Mouse (Mus musculus) T-helper 2 cell (primary cell): ENCODE measurements around the gene Sox12.
"Not testable (repeated sequence)": the region's sequence is repeated elsewhere in the genome, so short reads cannot be mapped to it uniquely, and the experiment has no call there.

ENCODE experiments used
- in situ Hi-C: fragments of 300-600 bp; cut with MboI, MseI; formaldehyde crosslinking; loops from one replicate; pipeline ENCODE4 v1.15.1; 2025; ENCODE audit warnings: high pct_unique_total_duplicates

Sox12 gene

GRCm38 (mm10) chr2:152397680-152398435 lies at the start of gene Sox12:
TSS of gene Sox12 (minus strand) at chr2:152398063.
- in situ Hi-C loops, result no loop called here

DNA sequence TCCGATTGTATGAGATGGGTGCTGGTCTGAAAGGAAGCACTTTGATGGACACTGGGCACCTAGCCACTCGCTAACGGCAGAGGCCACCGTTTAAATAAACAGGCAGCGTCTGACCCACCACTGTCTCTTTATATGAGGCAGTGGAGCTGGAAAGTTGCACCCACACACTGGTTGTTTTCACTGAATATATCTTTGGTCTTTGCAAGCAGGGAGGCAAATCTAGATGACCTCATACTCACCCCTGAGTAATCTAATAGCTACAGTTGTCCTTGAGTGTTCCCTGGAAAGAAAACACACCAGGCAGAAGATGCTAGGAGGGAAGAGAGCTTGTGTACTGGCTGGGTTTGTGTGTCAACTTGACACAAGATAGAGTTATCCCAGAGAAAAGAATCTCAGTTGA lies 49.6 kb upstream of the Sox12 start:
- in situ Hi-C loops, result no loop called here

- in situ Hi-C loops, result no loop called here
Measured at GRCm38 (mm10) chr2:152446642-152447041, 48.8 kb upstream of the Sox12 start.

DNA sequence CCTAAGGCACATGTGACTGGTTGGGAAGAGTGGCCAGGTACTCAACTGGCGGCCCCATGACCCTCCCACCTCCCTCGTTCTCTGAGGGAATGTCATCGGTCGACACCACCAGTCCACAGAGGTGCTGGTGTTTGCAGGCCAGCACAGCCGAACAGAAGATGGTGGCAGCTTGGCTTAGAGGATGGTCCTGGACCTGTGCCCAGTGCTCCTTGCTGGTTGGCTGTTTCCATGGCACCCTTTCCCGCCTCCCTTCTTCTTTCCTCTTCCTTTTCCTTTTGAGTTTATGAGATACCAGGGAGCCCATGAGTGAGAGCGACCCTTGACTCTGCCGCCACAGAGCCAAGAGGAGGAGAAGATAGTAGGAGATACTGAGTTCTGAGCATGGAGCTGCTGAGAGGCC lies 45.4 kb upstream of the Sox12 start:
- in situ Hi-C loops, result no loop called here

DNA sequence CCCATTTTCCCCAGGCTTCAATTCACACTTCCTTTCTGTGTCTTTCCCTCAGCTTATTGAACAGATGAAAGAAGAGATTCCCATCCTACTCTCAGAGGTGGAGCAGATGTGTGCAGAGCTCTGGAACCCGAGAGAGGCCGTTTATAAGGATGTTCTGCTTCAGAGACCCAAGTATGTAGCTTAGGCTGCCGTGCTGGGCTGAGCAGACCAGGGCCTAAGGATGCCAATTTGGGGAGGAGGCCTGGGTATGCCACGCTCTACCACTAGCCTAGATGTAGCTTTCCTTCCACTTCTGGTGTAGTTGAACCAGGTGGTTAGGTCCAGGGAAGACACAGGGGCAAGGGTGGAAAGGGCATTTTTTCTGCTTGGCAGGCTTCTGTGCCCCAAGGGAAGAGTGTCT lies 44.5 kb upstream of the Sox12 start:
- in situ Hi-C loops, result no loop called here

DNA sequence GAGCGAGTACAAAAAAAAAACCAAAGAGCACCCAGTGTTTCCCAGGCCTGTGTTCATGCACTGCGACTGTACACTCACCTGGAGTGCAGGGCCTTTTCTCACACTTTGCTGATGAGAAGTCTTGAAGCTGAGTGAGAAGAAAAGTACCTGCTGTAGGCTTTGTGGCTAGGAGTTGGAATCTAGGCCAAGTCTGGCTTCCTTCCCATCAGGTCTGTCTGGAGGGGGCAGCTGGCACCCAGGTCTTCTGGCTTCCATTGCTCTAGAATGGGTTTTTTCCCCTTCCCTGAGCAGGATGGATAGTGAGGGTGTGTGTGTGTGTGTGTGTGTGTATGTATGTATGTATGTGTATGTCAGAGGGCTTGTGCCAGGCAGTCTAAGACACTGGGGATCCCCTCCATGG lies 42.0 kb upstream of the Sox12 start:
- in situ Hi-C loops, result no loop called here

DNA sequence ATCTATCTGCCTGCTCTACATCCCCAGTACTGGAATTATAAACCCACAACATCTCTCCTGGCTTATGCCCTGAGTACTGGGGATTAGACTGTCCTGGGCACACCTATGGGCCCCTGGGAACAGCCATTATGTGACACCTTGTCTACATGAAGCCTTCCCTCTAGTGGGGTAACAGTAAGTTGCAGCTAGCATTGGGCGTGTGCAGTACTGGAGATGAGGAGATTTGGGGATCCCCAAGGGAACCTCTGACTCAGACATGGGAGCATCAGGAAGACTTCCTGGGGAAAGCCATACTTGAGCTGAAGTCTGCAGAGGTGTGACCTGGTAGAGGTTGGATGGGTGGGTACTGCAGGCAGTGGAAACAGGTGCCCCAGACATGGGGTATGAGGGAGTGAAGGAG lies 41.1 kb upstream of the Sox12 start:
- in situ Hi-C loops, result no loop called here

GRCm38 (mm10) chr2:152436983-152437860 lies 39.4 kb upstream of the Sox12 start:
- in situ Hi-C loops, result no loop called here

DNA sequence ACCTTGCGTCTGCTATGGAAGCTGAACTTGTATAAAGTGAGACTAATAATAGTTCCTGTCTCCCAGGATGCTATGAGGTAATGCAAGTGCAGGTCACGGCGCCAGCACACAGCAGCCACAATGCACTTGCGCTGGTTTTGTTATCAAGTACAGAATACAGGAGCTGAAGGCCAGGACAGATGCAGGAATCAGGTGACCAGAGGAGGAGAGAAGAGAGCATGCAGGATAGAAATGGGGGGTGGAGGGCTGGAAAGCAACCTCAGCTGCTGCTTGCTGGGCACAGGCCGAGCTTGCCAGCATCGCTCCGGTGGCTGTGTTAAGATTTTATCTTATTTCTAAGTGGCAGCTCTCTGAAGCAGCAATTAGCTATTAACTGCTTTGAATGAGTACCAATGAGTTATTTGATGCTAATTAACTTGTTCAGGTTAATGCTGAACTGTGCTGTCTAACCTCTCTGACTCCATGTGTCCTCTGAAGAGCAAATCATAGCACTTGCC lies 38.6 kb upstream of the Sox12 start:
- in situ Hi-C loops, result no loop called here

- in situ Hi-C loops, result not testable (repeated sequence)
Measured at GRCm38 (mm10) chr2:152428481-152428880, 30.6 kb upstream of the Sox12 start.

DNA sequence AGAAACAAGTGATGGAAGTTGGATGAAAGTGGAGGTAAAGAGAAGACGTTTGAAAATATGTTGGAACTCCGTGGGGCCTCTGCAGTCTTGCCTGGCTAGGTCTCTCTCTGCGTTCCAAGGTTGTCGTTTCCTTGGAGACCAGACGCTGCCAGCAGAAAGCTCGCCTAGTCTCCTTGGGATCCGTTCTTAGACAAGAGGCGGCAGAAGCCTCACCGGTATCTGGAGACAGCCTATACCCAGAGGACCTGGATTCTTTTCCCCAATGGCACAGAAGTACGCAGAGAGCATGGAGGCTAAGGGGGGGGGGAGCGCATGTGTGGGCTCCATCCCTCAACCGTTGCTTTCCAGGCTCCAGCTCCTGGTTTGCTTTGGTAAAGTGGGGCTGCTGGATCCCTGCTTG lies 29.6 kb upstream of the Sox12 start:
- in situ Hi-C loops, result no loop called here

- in situ Hi-C loops, result no loop called here
Measured at GRCm38 (mm10) chr2:152415786-152416185, 17.9 kb upstream of the Sox12 start.

- in situ Hi-C loops, result no loop called here
Measured at GRCm38 (mm10) chr2:152415287-152415686, 17.4 kb upstream of the Sox12 start, which contains the start of gene 6820408C15Rik. TSS of gene 6820408C15Rik (plus strand) at chr2:152415587.

DNA sequence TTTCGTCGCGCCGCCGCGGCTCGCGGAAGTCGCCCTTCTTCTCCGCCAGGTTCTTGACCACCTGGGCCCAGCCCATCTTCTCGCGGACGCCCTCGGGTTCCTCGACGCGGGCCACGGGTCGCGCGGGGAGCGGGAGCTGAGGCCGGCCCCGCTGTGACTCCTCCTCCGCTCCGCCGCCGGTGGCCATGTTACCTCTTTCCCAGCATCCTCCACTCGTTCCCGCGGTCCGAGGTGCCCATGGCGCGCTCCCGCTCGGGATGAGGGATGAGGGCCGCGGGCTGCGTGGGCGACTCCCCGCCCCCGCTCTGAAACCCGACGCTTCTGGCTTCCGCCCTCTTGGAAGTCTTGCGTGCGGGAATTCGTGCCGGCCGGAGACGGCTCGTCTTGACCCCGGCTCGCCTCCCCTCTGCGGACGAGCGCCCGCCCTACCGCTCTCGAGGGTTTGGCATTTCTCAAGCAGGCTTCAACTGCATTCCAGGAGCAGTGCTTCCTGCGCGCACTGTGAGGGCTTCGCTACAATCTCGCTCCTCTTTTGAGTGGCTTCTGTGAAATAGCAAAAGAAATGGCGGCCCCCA lies 16.8 kb upstream of the Sox12 start, which contains the start of gene Zcchc3:
Gene Zcchc3 (minus strand): TSS at position 437 of the 575 bp plus-strand sequence.
- in situ Hi-C loops, result no loop called here

GRCm38 (mm10) chr2:152413765-152414584 lies 16.1 kb upstream of the Sox12 start:
- in situ Hi-C loops, result no loop called here

DNA sequence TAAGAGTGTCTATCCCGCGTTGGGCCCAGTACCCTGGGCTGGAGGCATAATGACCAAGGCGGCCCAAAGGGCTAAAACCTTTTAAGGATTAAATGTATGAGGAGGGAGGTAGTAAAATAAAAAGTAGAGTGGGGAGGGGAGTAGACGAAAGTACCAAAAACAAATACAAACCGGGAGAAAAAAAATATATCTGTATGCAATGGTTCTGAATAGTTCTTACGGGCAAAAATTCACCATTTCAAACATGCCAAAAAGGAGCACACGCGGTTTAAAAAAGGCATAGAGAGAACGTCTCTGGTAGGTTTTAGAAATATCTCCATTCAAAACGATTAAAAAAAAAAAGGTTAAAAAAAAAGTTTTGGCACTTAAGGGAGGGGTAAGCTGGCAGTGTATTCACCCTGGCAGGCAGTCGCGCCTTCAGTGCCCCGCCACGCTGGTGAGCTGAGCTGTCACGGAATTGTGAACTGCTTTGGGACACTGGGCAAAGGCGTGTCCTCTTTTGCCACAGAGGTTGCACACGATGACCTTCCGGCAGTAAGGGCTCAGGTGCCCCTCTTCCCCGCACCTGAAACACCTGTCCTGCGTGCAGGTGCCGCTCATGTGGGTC lies 15.4 kb upstream of the Sox12 start:
- in situ Hi-C loops, result no loop called here

DNA sequence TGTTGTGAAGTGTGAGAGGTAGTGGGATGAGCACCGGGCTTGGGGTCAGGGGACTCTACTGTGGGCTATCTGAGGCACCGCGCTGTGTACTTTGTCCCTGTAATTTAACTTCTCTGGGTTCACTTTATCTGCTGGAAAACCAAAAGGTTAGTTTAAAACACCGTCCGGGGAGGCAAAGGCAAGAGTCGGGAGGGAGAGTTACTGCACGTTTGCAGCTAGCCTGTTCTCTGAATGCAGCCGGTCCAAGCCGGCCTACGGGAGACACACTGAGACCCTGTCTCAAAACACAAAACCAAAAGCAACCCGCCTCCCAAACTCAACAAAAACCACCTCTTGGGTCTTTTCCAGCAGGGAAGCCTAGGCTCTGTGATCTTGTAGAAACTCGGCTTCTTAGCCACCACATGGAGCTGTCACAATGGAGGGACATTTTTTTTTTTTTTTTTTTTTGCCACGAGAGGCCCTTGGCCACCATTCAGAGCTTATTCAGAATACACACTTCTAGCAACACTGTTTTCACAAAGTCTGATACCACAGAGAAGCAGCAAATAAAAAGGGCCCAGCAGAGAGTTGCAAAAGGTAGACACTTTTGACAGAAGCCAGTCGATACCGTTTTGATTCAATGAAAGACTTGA lies 14.8 kb upstream of the Sox12 start:
- in situ Hi-C loops, result no loop called here

DNA sequence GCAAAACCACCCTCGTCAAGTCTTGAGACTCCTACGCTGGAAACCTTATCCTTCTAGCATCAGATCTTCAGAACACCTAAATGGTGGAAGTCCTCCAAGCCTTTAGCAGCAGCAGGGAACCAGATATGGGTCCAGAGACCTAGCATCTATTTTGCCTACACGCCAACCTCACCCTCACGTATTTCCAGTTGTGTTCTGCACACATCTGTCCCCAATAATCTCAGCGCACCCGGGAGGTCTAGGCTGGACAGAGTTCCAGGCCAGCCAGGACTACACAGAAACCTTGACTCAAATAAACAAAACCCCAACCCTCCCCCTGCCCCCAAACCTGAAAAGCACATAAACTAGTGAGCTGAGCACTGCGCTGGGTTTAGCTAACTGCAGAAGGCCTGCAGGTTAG lies 13.6 kb upstream of the Sox12 start:
- in situ Hi-C loops, result no loop called here

- in situ Hi-C loops, result no loop called here
Measured at GRCm38 (mm10) chr2:152410971-152411371, 13.1 kb upstream of the Sox12 start.

DNA sequence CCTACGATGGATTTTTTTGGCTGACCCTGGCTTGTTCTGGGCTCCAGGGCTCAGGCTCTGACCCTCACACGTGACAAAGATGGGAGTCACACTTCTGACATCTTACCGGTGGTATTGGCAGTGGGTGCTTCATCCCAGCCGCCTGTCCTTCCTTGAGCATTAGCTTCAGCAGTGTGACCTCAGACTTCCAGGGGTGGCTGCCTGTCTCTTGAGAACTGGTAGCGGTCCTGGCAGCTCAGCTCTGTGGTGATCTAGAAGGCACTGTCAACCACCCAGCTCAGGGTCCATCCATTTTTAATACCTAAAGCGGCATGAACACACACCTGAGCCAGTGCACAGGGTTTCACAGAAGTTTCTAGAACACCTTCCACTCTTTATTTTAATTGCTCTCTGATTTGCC lies 11.9 kb upstream of the Sox12 start:
- in situ Hi-C loops, result no loop called here
